Mouse (Mus musculus): ENCODE measurements around the gene Anks1. TPM values are rescaled to one million over a fixed set of nuclear protein-coding genes. Genes with fewer than 3 reads are reported as not detected.

Gene Anks1
- total and polyA plus RNA-seq, 3 experiments: 6.6 to 13.3 (median 9.6) TPM

DNA sequence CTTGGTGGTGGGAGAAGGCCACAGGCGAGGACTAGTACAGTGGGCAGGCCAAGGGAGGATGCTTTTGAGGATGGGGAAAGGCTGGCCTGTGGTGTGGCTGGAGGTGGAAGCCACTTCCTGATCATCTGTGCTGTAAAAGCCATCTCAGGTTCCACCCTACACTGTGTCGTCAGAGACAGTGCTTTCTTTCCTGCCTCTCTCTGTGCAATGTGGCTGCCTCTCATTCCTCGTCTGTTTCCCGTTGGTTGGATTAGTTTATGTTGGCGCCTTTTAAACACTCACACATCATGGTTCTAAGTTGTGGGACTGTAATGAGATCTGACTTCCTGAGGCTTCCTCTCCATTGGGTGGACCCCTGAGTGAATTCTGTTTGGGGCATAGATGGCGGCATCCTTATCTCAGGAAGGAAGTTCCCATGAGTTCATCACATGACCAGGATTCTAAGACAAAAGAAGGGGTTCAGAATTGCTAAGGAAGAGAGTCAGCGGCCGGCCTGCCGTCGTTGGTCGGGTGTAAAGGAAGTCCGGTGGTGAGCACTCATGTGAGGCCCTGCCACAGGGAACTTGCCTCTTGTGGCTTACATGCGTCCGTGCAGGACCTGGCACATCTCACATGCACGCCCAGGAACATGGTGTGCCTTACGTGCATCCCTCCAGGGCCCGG, 106.1 kb downstream of the Anks1 start:
- ATAC-seq (ENCODE audit: extremely low read depth, insufficient number of reproducible peaks, low FRiP score, poor library complexity, severe bottlenecking): no peak
- Histone ChIP-seq H3K4me1 (ENCODE audit: insufficient read depth, low read depth, low read length) (peaks cover 15% of the 10 kb centered on the region), H3K36me3 (replicated peaks) (peaks cover 80% of the 10 kb centered on the region), H3K4me3 (ENCODE audit: low read depth, low read length) (no peak overlapping the region), H3K9me3 (replicated peaks) (no peaks in the 10 kb centered on the region), H3K27me3 (ENCODE audit: insufficient read depth, low read length) (no peaks in the 10 kb centered on the region)
- TF ChIP-seq CTCF (IDR thresholded peaks at IDR 0.05; ENCODE audit: low read depth, low read length) (no peak), POLR2AphosphoS5 (IDR thresholded peaks at IDR 0.05; ENCODE audit: insufficient replicate concordance, low read depth, low read length) (no peak), GATA1 (IDR thresholded peaks at IDR 0.05; ENCODE audit: borderline replicate concordance, low read length) (no peak), GATA2 (IDR thresholded peaks at IDR 0.05; ENCODE audit: borderline replicate concordance, low read depth, low read length) (no peak), TAL1 (conservative IDR thresholded peaks at IDR 0.05; ENCODE audit: low read depth, low read length) (no peak)
- DNase-seq (ENCODE audit: low spot score): no peak

- ATAC-seq (ENCODE audit: extremely low read depth, insufficient number of reproducible peaks, low FRiP score, poor library complexity, severe bottlenecking) (no peak), DNase-seq (ENCODE audit: low spot score) (no peak)
- H3K36me3 ChIP-seq (replicated peaks): peaks cover 77% of the 10 kb centered on the region
- TF ChIP-seq CTCF (IDR thresholded peaks at IDR 0.05; ENCODE audit: low read depth, low read length) (no peak), GATA1 (IDR thresholded peaks at IDR 0.05; ENCODE audit: borderline replicate concordance, low read length) (no peak), GATA2 (IDR thresholded peaks at IDR 0.05; ENCODE audit: borderline replicate concordance, low read depth, low read length) (no peak), POLR2AphosphoS5 (IDR thresholded peaks at IDR 0.05; ENCODE audit: insufficient replicate concordance, low read depth, low read length) (no peak), TAL1 (conservative IDR thresholded peaks at IDR 0.05; ENCODE audit: low read depth, low read length) (no peak)
- H3K27me3 ChIP-seq (ENCODE audit: insufficient read depth, low read length): no peaks in the 10 kb centered on the region
- H3K4me3 ChIP-seq (ENCODE audit: low read depth, low read length): no peak overlapping the region
- peaks cover 17% of the 10 kb centered on the region for H3K4me1 ChIP-seq (ENCODE audit: insufficient read depth, low read depth, low read length)
- H3K9me3 ChIP-seq (replicated peaks): no peaks in the 10 kb centered on the region
Measured at GRCm38 (mm10) chr17:28016056-28016797, 107.1 kb downstream of the Anks1 start.

GRCm38 (mm10) chr17:28018344-28018743, 109.2 kb downstream of the Anks1 start:
- H3K4me1 ChIP-seq (ENCODE audit: insufficient read depth, low read depth, low read length): peaks cover 13% of the 10 kb centered on the region
- TF ChIP-seq CTCF (IDR thresholded peaks at IDR 0.05; ENCODE audit: low read depth, low read length) (no peak), GATA1 (IDR thresholded peaks at IDR 0.05; ENCODE audit: borderline replicate concordance, low read length) (no peak), GATA2 (IDR thresholded peaks at IDR 0.05; ENCODE audit: borderline replicate concordance, low read depth, low read length) (no peak)

GRCm38 (mm10) chr17:28018776-28019175, 109.7 kb downstream of the Anks1 start:
- no peak overlapping the region for H3K4me3 ChIP-seq (ENCODE audit: low read depth, low read length)
- TF ChIP-seq POLR2AphosphoS5 (IDR thresholded peaks at IDR 0.05; ENCODE audit: insufficient replicate concordance, low read depth, low read length) (no peak), TAL1 (conservative IDR thresholded peaks at IDR 0.05; ENCODE audit: low read depth, low read length) (no peak), GATA1 (IDR thresholded peaks at IDR 0.05; ENCODE audit: borderline replicate concordance, low read length) (no peak), CTCF (IDR thresholded peaks at IDR 0.05; ENCODE audit: low read depth, low read length) (no peak), GATA2 (IDR thresholded peaks at IDR 0.05; ENCODE audit: borderline replicate concordance, low read depth, low read length) (no peak)
- H3K4me1 ChIP-seq (ENCODE audit: insufficient read depth, low read depth, low read length): peaks cover 13% of the 10 kb centered on the region
- ATAC-seq (ENCODE audit: extremely low read depth, insufficient number of reproducible peaks, low FRiP score, poor library complexity, severe bottlenecking) (no peak), DNase-seq (ENCODE audit: low spot score) (no peak)
- H3K9me3 ChIP-seq (replicated peaks): no peaks in the 10 kb centered on the region
- H3K36me3 ChIP-seq (replicated peaks): peaks cover 70% of the 10 kb centered on the region
- no peaks in the 10 kb centered on the region for H3K27me3 ChIP-seq (ENCODE audit: insufficient read depth, low read length)

More at GRCm38 (mm10) chr17:28018344-28018743, 109.2 kb downstream of the Anks1 start:
- no peaks in the 10 kb centered on the region for H3K27me3 ChIP-seq (ENCODE audit: insufficient read depth, low read length)
- ATAC-seq (ENCODE audit: extremely low read depth, insufficient number of reproducible peaks, low FRiP score, poor library complexity, severe bottlenecking) (no peak), DNase-seq (ENCODE audit: low spot score) (no peak)
- no peaks in the 10 kb centered on the region for H3K9me3 ChIP-seq (replicated peaks)
- H3K36me3 ChIP-seq (replicated peaks): peaks cover 70% of the 10 kb centered on the region
- no peak overlapping the region for H3K4me3 ChIP-seq (ENCODE audit: low read depth, low read length)

DNA sequence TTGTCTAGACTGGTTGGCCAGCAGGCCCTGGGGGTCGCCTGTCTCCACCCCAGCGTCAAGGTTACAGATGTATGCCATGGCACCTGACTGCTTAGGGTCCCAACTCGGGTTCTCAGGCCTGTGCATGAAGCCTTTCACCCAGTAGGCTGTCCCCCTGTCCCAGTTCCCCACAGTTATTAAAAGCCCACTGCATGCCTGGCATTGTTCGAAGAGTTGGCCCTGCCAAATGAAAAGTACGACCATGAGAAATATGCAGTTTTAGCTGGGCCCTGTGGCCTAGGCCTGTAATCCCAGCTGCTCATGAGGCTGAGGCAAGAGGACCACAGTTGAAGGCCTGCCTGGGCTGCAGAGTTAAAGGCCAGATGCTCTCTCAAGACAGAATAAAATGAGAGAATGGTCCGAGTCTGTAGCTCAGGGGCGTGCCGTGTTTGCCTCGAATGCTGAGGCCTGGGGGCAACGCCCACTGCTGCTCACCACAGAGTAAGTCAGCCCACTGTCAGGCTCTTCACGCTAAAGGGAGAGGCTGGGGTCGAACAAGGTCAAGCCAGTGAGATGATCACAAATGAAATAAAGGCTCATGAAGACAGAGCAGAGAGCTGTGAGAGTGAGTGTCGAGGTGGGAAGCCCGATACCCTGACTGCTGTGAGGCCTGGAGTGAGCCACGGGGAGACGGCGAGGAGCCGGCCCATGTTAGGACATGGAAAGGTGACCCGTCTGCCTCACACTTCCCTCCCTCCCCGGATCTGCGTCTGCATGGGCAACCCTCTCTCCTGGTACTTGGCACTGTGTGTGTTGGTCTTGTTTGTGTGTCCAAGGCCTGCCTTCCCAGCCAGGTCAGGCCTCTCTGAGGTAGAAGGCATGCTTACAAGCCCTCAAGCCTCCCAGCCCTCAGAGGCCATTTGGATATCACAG, 110.9 kb downstream of the Anks1 start:
- Histone ChIP-seq H3K36me3 (replicated peaks) (peaks cover 73% of the 10 kb centered on the region), H3K4me1 (ENCODE audit: insufficient read depth, low read depth, low read length) (peaks cover 13% of the 10 kb centered on the region), H3K27me3 (ENCODE audit: insufficient read depth, low read length) (no peaks in the 10 kb centered on the region), H3K4me3 (ENCODE audit: low read depth, low read length) (no peak overlapping the region), H3K9me3 (replicated peaks) (no peaks in the 10 kb centered on the region)
- ATAC-seq (ENCODE audit: extremely low read depth, insufficient number of reproducible peaks, low FRiP score, poor library complexity, severe bottlenecking): no peak
- TF ChIP-seq GATA2 (IDR thresholded peaks at IDR 0.05; ENCODE audit: borderline replicate concordance, low read depth, low read length) (no peak), TAL1 (conservative IDR thresholded peaks at IDR 0.05; ENCODE audit: low read depth, low read length) (no peak), CTCF (IDR thresholded peaks at IDR 0.05; ENCODE audit: low read depth, low read length) (no peak), POLR2AphosphoS5 (IDR thresholded peaks at IDR 0.05; ENCODE audit: insufficient replicate concordance, low read depth, low read length) (no peak), GATA1 (IDR thresholded peaks at IDR 0.05; ENCODE audit: borderline replicate concordance, low read length) (no peak)
- no peak for DNase-seq (ENCODE audit: low spot score)
